Mouse (Mus musculus) gastrocnemius, adult 18-20 months (tissue): Measurements from ENCODE around the gene Rab43. TPM values are rescaled to one million over a fixed set of nuclear protein-coding genes. Genes with fewer than 3 reads are reported as not detected.

ENCODE experiments used
- DNase-seq: peaks from one replicate; pipeline ENCODE4 v3.0.0; 2021; ENCODE audit warnings: low spot score
- total RNA-seq, 2 experiments: library from RNA; stranded (reverse); gene quantifications; 2 replicates each; pipeline ENCODE4 v1.2.3; 2021

Gene Rab43
- total RNA-seq, 2 experiments from 2014 or later: 3.2 to 5.9 TPM

DNA sequence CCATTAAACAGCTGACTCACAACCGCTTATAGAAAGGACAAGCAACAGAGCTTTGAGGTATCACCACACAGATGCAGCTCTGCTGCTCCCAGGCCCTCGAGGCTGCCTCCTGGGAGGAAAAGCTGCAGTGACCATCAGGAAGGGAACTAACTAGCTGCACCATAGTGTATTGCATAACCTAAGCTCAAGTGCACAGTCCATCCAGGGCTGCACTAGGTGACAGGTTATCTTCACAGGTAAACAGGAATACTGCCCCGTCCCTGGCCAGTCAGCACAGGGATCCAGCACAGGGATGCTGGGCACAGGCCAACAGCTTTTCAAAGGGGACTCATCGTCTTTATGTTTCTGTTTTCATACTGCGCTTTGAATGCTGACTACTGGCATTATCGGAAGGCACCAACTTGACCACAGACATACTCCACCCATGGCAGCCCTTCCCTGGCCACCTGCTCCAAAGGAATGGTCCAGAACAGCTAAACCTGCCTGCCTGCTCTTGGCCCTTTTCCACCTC is 2.3 kb downstream of the Rab43 start:
- no peak for DNase-seq

DNA sequence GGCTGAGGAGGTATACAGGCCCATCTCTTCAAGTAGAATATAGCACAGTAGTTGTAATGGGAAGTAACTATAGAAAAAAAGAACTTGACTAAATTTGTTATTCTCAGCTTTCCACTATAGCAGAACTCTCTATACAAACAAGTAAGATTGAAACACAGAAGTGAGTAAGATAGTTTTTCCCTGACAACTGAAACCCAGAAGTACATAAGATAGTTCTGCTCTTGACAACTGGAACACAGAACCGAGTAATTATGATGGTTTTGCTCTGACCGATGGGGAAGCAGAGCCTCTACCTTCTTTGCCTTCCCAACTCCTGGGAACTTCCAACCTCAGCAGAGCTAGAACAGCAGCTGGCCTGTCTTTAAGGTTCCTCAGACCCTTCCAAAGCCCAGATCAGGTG is 2.8 kb downstream of the Rab43 start:
- DNase-seq: no peak

DNA sequence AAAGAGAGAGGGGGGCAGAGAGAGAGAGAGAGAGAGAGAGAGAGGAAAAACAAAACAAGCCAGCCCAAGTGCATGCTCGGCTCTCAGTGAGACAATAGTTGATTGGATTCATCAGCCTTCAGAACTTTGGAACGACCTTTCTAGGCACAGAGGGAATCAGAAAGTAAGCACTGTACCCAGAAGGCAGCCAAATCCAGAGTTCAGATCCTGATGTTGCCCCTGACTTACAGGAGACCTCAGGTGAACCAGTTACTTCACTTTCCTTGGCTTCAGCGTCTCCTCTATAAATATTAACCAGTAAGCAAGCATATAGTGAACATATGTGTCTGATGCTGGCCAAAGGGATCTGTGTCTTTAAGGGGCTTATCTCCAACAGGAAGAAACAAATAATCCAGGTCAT is 3.4 kb downstream of the Rab43 start:
- DNase-seq: no peak

DNA sequence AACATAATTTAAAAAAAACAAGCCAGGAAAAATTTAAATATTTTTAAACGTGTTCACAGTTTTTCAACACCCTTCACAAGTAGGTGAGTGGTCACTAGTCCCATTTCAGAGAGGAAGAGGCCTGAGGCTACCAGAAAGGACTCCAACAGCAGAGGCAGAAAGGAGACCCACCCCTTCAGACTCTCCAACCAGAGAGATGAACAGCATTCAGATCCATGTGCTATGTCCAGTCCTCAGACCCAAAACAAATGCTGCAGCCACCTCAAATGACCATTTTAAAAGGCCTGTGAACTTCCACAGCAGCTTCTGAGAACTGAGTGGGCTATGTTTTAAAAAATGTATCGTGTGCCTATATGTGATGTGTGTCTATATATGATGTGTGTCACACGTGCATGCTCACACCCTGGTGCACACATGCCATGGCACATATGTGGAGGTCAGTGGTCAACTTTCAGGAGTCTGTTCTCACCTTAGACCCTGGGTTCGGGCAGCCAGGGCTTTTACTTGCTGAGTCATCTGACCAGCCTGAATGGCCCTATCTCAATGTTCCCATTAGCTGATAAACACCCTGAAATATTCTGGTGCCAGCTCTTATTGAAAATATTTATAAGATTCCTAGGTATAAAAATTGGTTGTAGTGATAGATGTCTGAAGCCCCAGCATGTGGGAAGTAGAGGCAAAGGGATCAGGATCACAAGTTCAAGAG is 4.1 kb downstream of the Rab43 start:
- DNase-seq: no peak

DNA sequence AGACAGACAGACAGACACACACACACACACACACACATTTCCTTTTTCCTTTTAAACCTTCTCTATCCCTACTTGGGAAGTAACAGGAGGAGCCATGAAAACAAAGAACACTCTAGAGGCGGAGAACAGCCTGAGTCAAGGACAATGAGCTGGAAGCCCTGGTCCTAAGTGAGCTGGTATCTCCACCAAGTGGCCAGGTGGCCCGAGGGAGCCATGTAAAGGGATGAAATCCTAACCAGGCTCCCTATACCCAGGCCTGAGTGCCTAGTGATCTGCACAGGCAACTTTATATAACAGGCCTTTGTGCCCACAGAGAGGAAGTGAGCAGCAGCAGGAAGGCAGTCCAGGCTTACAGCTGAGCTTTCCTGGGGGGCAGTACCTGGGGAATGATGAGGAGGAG is 5.1 kb downstream of the Rab43 start:
- DNase-seq: no peak

DNA sequence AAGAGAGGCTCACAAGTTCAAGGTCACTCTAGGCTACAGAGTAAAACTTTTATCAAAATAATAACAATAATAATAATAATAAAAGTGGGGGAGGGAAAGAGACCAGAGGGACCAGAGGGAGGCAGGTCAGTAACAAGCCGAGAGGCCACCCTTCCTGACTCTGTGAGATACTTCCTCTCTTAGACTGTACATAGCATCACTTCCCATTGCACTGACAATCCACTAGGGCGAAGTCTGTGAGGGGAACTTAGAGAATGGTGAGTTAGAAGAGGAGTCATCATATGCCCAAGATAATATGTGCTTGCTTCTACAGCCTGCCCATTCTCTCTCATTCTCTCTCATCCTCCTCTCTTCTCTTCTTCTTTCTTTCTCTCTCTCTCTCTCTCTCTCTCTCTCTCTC is 5.9 kb downstream of the Rab43 start:
- no peak for DNase-seq

DNA sequence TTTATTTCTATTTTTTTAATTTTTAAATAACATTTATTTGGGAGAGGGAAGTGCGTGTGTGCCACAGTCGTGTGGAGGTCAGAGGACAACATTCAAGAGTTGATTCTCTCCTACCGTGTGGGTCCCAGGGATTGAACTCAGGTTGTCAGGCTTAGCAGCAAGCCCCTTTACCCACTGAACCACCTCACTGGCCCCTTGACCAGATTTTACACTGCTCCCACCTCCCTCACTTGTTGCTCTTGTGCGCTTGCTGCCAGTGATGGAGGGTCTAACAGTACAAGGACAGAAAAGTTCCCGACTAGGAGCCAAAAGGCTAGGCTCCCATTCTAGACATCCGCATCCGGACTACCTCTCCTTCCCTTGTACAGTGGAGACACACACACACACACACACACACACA is 6.5 kb downstream of the Rab43 start:
- no peak for DNase-seq

DNA sequence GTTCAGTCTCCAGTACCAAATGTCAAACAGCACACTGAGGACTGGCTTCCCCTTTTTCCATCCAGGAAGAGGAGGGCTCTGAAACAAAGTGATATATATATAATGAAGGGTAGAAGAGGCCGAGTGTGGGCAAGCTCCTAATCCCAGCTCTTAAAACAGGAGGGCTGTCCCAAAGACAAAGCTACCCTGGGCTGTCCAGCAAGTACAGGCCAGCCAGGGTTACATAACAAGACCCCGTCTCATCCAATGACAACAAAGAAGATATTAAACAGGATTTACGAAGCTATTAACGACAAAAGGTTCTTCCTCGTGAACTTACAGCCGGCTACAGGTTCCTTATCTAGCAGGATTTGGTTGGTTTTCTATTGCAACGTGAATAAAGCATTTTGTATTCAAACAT is 7.1 kb downstream of the Rab43 start:
- no peak for DNase-seq

DNA sequence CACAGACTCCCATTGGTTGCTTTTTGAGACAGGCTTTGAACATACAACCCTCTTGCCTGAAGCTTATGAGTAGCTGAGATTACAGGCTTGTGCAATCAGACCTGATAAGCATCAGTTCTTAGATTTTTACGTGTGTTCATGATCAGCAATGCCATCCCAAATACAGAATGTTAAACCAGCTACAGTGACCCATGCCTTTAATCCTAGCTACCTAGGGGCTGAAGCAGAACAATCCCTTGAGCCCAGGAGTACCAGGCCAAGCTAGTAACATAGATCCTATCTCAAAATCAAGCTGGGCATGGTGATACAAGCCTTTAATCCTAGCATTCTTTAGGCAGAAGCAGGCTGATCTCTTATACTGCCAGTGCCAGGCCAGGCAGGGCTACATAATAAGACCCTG is 7.9 kb downstream of the Rab43 start:
- DNase-seq: no peak

DNA sequence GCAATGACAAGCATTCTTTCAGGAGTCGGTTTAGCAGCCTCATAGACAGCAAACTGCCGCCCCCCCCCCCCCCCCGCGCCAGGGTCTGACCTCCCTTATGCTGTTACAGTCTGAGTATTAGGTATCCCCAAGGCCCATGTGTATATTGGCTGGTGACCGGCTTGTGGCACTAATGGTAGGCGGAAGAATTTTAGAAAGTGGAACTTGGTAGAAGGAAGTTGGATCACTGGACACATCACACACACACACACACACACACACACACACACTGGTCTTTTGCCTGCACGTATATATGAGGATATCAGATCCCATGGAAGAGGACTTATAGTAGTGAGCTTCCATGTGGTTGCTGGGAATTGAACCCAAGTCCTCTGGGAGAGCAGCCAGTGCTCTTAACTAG is 9.5 kb downstream of the Rab43 start:
- DNase-seq: no peak

DNA sequence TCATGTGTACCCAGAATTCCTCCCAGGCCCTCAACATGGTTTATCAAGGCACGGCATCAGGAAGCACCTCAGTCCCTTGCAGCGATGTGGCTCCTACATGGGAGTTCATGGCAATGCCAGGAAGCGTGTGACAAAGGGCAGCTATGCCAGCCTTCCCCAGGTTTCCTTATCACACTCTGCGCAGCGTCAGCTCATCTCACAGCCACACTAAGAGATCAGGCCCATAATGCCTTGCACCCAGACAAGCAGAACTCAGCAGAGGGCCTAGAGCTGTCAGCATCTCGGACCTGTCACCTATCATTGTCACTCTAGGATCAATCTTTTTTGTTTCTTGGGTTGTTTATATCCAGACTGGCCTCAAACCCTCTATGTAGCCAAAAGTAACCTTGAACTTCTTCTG is 12.4 kb downstream of the Rab43 start:
- DNase-seq: no peak

DNA sequence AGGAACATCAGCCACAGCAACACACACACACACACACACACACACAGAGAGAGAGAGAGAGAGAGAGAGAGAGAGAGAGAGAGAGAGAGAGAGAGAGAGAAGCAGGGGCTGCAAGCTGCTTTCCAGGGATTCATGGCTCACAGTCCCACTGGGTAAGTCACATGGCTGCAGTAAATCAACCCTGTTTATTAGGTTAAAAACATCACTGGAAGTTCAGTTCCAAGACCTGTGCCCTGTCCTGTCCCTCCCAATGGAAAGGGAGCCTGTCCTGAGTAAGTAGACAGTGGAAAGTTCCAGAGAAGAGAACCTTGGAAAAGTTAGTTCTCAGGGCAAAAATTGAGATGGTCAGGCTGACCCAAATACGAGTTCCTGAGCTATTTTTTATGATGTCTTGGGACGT is 14.6 kb downstream of the Rab43 start:
- DNase-seq: no peak

DNA sequence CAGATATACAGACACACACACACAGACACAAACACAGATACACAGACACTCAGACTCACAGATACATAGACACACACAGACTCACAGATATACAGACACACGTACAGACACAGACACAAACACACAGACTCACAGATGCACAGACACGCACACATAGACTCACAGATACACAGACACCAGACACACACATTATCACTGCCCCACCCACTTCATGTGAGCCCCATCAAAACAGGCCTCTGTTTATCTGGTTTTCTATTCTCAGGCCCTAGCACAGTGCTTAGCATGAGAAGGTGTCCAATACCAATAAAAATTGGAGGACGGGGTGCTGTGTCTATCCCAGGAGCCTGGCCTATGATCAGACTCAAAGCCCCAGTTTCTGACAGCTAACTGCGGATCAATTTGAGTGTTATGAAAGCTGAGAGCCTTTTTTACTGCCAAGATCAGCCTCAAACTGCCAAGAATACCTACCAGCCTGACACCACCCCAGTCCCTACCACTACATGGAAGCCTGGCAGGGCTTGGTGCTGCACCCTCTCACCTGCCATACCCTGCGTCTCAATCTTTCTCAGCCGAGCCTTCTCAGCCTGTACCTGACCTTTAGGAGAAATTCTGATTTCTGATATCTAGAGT is 15.6 kb downstream of the Rab43 start:
- DNase-seq: no peak

DNA sequence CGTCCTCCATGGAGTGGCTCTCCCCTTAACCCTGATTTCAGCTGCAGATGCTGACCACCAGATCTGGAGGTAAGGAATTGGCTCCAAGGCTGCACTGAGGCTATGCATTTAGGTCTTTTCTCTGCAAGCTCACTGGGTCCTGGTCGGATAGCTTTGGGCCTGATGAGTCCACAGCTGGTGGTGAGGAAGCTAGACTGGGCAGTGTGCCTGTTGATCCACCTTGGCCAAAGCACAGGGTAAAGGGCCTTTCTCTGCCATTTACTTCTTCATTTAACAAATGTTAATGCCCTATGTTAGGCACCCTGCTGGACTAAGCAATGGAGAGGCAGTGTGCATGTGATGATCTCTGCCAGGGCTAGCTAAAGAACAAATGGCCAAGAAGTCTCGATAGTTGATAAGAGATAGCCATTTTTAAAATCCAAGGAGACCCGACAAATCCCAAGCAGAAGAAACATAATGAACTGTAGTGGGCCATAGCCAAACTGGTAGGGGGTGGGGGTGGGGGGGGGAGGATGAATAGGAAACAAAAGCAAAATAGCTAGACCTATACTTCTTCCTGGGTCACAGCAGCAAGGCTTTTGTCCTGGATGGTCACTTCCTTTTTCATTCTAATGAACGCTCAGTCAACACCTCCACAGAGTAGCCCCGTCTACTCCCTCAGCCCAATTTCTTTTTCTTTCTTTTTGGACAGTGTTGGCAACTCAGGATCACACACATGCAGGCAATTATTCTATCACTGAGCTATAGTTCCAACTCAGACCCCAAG is 16.4 kb downstream of the Rab43 start:
- no peak for DNase-seq

DNA sequence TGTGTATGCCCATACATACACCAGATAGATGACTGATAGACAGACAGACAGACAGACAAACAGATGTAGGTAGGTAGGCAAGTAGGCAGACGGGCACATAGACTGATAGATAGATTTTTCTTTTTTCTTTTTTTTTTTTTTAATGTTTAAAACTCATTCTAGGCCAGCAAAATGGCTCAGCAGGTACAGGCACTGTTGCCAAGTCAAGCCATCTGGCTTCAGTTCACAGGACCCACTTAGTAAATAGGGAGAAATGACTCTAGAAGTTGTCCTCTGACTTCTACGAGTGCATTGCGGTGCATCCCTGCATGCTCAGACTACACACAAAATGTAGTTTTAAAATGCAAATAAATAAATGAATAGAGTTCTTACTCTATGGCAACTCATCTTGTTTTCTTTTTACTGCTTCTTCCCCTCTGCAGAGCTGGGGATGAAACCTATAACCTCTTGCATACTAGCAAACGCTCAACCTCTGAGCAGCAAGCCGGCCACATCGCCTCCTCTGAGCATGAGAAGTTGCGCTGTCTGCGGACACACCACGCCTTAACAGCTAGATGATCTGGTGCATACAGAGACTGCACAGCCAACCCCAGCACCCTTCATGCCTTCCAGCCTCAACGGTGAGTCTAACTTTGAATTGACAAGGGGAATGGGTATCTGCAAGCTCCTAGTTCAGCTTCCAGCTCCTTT is 18.0 kb downstream of the Rab43 start:
- DNase-seq: no peak

DNA sequence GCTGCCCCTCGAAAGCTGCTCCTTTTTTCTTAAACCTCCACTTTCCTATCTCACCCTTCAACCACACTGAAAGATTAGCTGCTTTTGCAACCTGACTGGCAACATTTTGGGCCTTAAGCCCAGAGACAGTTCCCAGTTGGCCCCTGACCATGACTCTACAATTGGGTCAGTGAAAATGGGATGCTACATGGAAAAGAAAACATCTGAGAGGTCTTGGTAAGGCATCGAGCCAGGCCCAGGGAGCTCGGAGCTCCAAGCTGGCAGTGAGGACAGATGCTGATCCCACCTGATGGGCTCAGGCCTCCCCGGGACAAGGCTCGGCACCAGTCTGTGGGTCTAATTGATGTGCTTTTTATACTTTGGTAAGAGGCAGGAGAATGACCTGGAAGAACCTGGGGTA is 20.1 kb downstream of the Rab43 start:
- DNase-seq: no peak

DNA sequence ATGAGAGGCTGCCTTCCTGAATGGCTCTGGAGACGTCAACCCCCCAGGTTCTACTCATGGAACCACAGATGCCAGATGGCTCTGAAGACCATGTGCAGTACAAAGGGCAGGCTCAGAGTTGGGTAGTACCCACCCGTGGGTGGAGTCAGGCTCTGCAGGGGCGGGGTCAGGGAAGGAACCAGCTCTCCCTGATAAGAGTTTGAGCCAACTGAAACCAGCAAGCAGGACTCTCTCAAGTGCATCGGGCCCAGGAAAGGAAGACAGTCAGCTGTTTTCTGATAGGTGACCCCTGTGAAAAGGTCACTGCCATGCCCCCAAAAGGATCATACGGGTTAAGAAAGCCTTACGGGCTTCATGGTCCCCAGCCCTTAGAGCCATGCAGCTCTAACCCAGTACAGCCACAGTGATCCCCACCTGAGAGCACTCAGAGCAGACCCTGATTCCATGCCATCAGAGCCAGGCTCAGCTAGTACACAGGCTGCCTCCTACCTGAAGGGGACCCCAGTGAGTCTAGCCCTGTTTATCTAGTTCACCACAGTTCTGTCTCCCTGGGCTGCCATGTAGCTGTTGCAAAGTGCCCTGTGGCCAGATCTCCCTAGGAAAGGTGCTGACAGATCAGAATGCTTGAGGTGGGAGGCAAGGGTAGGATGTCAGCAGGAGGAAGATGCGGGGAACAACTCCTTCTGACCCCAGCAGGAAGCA is 21.0 kb downstream of the Rab43 start:
- DNase-seq: no peak

DNA sequence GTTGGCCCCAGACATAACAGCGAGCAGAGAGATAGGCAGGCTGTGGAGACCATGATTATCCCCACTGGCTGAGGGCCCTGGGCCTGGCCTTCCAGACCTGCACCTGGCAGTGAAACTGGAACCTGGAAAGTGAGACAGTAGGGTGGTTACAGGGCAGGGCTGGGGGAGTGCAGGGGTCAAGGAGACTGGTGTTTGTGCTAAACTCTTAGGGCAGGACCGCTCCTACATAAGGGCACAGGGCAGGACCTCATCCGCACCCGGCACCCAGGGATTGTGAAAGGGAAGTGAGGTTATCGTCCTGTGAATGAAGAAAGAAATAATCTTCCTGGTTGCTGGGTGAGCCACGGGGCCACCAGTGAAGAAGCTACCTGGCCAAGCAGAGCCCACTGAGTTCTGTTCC is 22.2 kb downstream of the Rab43 start:
- DNase-seq: no peak

DNA sequence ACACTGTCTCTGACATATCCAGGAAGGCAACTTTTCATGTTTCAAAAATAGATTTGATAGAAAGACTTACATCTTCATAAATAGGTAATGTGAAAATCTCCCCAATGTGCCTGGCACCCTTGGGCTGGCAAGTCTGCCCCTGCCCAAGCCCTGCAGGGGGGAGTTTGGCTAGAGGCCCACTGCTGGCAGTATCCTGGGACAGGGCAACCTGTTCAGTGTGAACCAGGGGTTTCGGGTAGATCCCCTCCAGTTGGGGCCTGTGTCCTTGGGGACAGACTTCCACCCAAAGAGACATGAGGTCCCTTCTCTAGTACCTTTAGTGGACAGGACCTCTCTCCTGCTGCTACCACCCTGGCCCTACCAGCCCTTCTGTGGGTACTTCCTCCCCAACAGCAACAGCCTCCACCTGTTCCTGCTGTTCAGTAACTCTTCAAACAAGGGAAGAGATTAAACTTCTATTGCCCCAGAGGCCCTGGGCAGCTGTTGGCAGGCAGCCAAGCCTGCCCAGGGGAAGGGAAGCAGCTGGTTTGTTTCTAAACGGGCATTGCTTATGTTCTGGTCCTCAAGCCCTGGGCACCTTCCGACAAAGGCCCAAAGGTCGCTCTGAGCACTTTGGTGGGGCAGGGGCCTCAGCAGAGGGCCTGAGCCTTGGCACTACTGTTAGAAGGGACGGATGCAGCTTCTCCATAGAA is 22.9 kb downstream of the Rab43 start:
- DNase-seq: no peak

DNA sequence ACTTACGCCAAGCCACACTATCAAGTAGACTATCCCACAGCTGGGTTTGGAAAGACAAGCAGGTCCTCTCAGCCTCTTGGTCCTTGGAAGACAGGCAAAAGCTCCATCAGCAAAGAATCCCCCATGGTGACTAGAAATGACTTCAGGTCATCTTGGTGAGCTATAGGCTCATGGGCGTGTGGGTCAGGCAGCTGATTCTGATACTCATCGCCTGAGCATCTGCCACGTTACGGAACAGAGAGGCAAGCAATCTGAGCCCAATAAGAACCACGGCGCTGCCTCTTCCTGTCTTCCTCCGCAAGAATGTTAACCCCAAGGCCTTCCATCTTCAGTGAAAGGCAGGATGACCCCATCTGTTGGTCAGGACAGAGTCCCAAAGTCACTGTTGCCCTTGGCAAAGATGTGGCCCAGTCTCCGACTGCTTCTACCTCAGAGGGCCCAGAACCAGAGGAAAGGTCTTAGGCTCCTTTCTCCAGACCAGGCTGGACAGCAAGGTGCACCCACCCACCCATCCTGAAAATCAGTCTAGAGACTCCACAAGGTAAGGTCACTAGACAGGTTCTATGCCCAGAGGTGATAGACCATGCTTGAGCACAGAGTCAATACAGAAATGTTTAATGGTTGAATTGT is 23.6 kb downstream of the Rab43 start:
- DNase-seq: no peak
